Mouse (Mus musculus) intestine, postnatal 0 days (tissue): ENCODE measurements around the gene Tnrc6c. TPM values are rescaled to one million over a fixed set of nuclear protein-coding genes. Genes with fewer than 3 reads are reported as not detected.

ENCODE experiments used
- ATAC-seq: fragments of 200-750 bp; cut with Nextera tagmentation; 2 replicates; pipeline ENCODE4 v1.8.0; 2017; ENCODE audit warnings: mild to moderate bottlenecking, moderate TSS enrichment, moderate library complexity
- H3K27ac ChIP-seq: fragments of 300-500 bp; sonication (generic); 2 replicates; pipeline ENCODE4 v1.5.1; 2014; ENCODE audit warnings: mild to moderate bottlenecking, low read depth, low read length, moderate library complexity
- H3K27me3 ChIP-seq: fragments of 300-500 bp; sonication (generic); replicated peaks from 2 replicates; pipeline ENCODE4 v1.6.1; 2014; ENCODE audit warnings: low read length, mixed read lengths; ENCODE audit not compliant: control insufficient read depth, insufficient read depth
- H3K36me3 ChIP-seq: fragments of 300-500 bp; sonication (generic); 2 replicates; pipeline ENCODE4 v1.6.1; 2014; ENCODE audit warnings: mild to moderate bottlenecking, moderate library complexity; ENCODE audit not compliant: control insufficient read depth, insufficient read depth
- H3K4me1 ChIP-seq: fragments of 300-500 bp; sonication (generic); replicated peaks from 2 replicates; pipeline ENCODE4 v1.6.1; 2014; ENCODE audit warnings: antibody characterized with exemption, low read length, mixed read lengths; ENCODE audit not compliant: control insufficient read depth, insufficient read depth
- H3K4me2 ChIP-seq: fragments of 300-500 bp; sonication (generic); replicated peaks from 2 replicates; pipeline ENCODE4 v1.6.1; 2014; ENCODE audit warnings: low read depth, mild to moderate bottlenecking, moderate library complexity
- H3K4me3 ChIP-seq: fragments of 300-500 bp; sonication (generic); 2 replicates; pipeline ENCODE4 v1.5.1; 2014; ENCODE audit warnings: low read depth, low read length
- H3K9ac ChIP-seq: fragments of 300-500 bp; sonication (generic); 2 replicates; pipeline ENCODE4 v1.6.1; 2014; ENCODE audit warnings: mild to moderate bottlenecking, low read depth, low read length
- H3K9me3 ChIP-seq: fragments of 300-500 bp; sonication (generic); 2 replicates; pipeline ENCODE4 v1.6.1; 2016; ENCODE audit warnings: mixed run types; ENCODE audit not compliant: control insufficient read depth
- CTCF ChIP-seq: sonication (generic); IDR thresholded peaks from 2 replicates; pipeline ENCODE4 v1.5.1; 2016; ENCODE audit warnings: low read depth, mild to moderate bottlenecking, control low read depth, antibody characterized with exemption, moderate library complexity
- WGBS: fragments of 180-500 bp; shearing (Covaris S2); extraction: QIAGEN DNeasy Blood & Tissue Kit; methylation state at CpG from one replicate; pipeline ENCODE4 v1.1.7; 2014; 5-methylcytosine and 5-hydroxymethylcytosine counted together
- polyA plus RNA-seq: library from polyadenylated mRNA; unstranded; fragments of >200 nt; fragmentation: Nextera tagmentation; extraction: Ambion mirVana; gene quantifications from 2 replicates; pipeline ENCODE4 v1.2.1, GENCODE M21; 2015

The Tnrc6c gene
- polyA plus RNA-seq, 1 experiment from 2014 or later = 6.1 TPM

GRCm38 (mm10) chr11:117760374-117761119 is 106.5 kb downstream of the Tnrc6c start:
- no peak overlapping the region for H3K9ac ChIP-seq
- H3K9me3 ChIP-seq = no peaks in the 10 kb centered on the region
- H3K27me3 ChIP-seq = no peaks in the 10 kb centered on the region
- no peak overlapping the region for H3K4me2 ChIP-seq
- peaks cover 84% of the 10 kb centered on the region for H3K36me3 ChIP-seq
- H3K4me1 ChIP-seq = no peaks in the 10 kb centered on the region
- ATAC-seq = no peak
- peak overlapping the region; percentile 35; the same call in 1 of the 2 replicates for H3K27ac ChIP-seq
- no peak for TF ChIP-seq CTCF
- H3K4me3 ChIP-seq = no peak overlapping the region
- 93% methylated on average over 26 of the region's 26 CpGs for WGBS

GRCm38 (mm10) chr11:117761801-117762200 is 107.7 kb downstream of the Tnrc6c start:
- no peak overlapping the region for H3K9ac ChIP-seq
- WGBS = 78% methylated on average over 13 of the region's 13 CpGs
- no peaks in the 10 kb centered on the region for H3K27me3 ChIP-seq
- no peak overlapping the region for H3K4me2 ChIP-seq
- ATAC-seq = no peak
- TF ChIP-seq CTCF = no peak
- no peak overlapping the region for H3K4me3 ChIP-seq
- no peaks in the 10 kb centered on the region for H3K9me3 ChIP-seq
- no peaks in the 10 kb centered on the region for H3K4me1 ChIP-seq
- peaks cover 84% of the 10 kb centered on the region for H3K36me3 ChIP-seq
- H3K27ac ChIP-seq = no peak overlapping the region

GRCm38 (mm10) chr11:117762246-117762645 is 108.2 kb downstream of the Tnrc6c start:
- H3K27me3 ChIP-seq = no peaks in the 10 kb centered on the region
- no peak for ATAC-seq

GRCm38 (mm10) chr11:117764319-117764718 is 110.2 kb downstream of the Tnrc6c start:
- Histone ChIP-seq H3K9ac (no peak overlapping the region), H3K36me3 (peaks cover 68% of the 10 kb centered on the region), H3K27me3 (no peaks in the 10 kb centered on the region), H3K27ac (peak overlapping the region; percentile 35; the same call in 1 of the 2 replicates), H3K4me3 (no peak overlapping the region), H3K4me1 (no peaks in the 10 kb centered on the region), H3K4me2 (no peak overlapping the region), H3K9me3 (no peaks in the 10 kb centered on the region)
- no peak for TF ChIP-seq CTCF
- 87% methylated on average over 9 of the region's 9 CpGs for WGBS
- no peak for ATAC-seq

More at GRCm38 (mm10) chr11:117762246-117762645, 108.2 kb downstream of the Tnrc6c start:
- Histone ChIP-seq H3K4me3 (no peak overlapping the region), H3K27ac (no peak overlapping the region), H3K4me2 (no peak overlapping the region), H3K36me3 (peaks cover 83% of the 10 kb centered on the region), H3K4me1 (no peaks in the 10 kb centered on the region), H3K9ac (no peak overlapping the region), H3K9me3 (no peaks in the 10 kb centered on the region)
- 82% methylated on average over 12 of the region's 12 CpGs for WGBS
- TF ChIP-seq CTCF = no peak

- no peak overlapping the region for H3K9ac ChIP-seq
- H3K4me2 ChIP-seq = no peak overlapping the region
- H3K4me1 ChIP-seq = no peaks in the 10 kb centered on the region
- H3K27ac ChIP-seq = no peak overlapping the region
- peaks cover 65% of the 10 kb centered on the region for H3K36me3 ChIP-seq
- WGBS = 85% methylated on average over 5 of the region's 5 CpGs
- H3K9me3 ChIP-seq = no peaks in the 10 kb centered on the region
- H3K4me3 ChIP-seq = no peak overlapping the region
- H3K27me3 ChIP-seq = no peaks in the 10 kb centered on the region
- TF ChIP-seq CTCF = no peak
- no peak for ATAC-seq
Observed at GRCm38 (mm10) chr11:117765361-117765760, 111.3 kb downstream of the Tnrc6c start.

GRCm38 (mm10) chr11:117766275-117766674 is 112.2 kb downstream of the Tnrc6c start:
- Histone ChIP-seq H3K9ac (no peak overlapping the region), H3K27ac (no peak overlapping the region), H3K9me3 (no peaks in the 10 kb centered on the region), H3K4me2 (no peak overlapping the region), H3K4me1 (no peaks in the 10 kb centered on the region), H3K4me3 (no peak overlapping the region), H3K36me3 (peaks cover 63% of the 10 kb centered on the region), H3K27me3 (no peaks in the 10 kb centered on the region)
- no peak for ATAC-seq
- no peak for TF ChIP-seq CTCF
- 82% methylated on average over 3 of the region's 3 CpGs for WGBS
